24 mouse cellular contexts compared by ENCODE assay signal in genomic region chrX:136749329-136749728, GRCm38 (mm10). TPM values are rescaled to one million over a fixed set of nuclear protein-coding genes. Genes with fewer than 3 reads are reported as not detected.
DNase-seq lines count a peak whose midpoint lies in the region; ATAC-seq lines count a peak whose summit lies in the region.
"Had no signal": no experiment of that assay in that cellular context is flagged by ENCODE, and none has a peak within 500 bp of the region (broad histone marks: within the 10 kb centered on the region; RNA-seq: fewer than 3 reads in every experiment).

No protein-coding gene starts in this region.

- DNase-seq in frontal cortex, postnatal 14 days (ENCODE audit: low spot score in 2 of 2), result no peak
- DNase-seq in layer of hippocampus, adult 8-10 months (ENCODE audit: low spot score in 2 of 2), result peak; percentile 11 to 28
- no peak for DNase-seq in layer of hippocampus, postnatal 25 days (ENCODE audit: extremely low spot score in 1 of 2, low spot score in 1 of 2)
- DNase-seq in adipocyte (ENCODE audit: low spot score), result peak; percentile 24
- DNase-seq in liver, result no peak
- DNase-seq: adrenal gland, postnatal 10 days; adrenal gland, postnatal 36 days; cerebellum, adult 11 months; cerebellum, adult 9-11 months; cerebellum, postnatal 25 days; embryo, embryonic 11 days; gastrocnemius, adult 2 months; gastrocnemius, postnatal 14 days; heart, adult 11 months had no signal

- peak; percentile 69 for ATAC-seq in frontal cortex, adult (ENCODE audit: low TSS enrichment)
- ATAC-seq: activated CD4-positive, CD25-positive, alpha-beta regulatory T cell, adult 4 months; forebrain, embryonic 15.5 days; hindbrain, embryonic 16.5 days had no signal

RNA-seq across cellular contexts. Expression of gene Morf4l2, which starts 5.8 kb away (rescaled TPM):
- total RNA-seq in layer of hippocampus, adult 8-10 months (2022), result 100 to 1,000 TPM; 325 to 385 (median 347) TPM
- total RNA-seq in layer of hippocampus, postnatal 25 days (2021), result 100 to 1,000 TPM; 374 to 393 TPM

RNA-seq across cellular contexts. Expression of gene Glra4, which starts 30.6 kb away (rescaled TPM):
- under 1 TPM in 1 of 4 experiments, not detected in 3; 0.45 TPM for total RNA-seq in layer of hippocampus, adult 8-10 months (2022)
- total RNA-seq in layer of hippocampus, postnatal 25 days (2021), result under 1 TPM; 0.27 to 0.40 TPM
- total RNA-seq: adrenal gland, adult 18-20 months; adrenal gland, postnatal 10 days; ES-E14; gastrocnemius, adult 2 months; gastrocnemius, postnatal 14 days; gastrocnemius, postnatal 4 days; heart, adult 8-10 months; heart, postnatal 25 days; hematopoietic stem cell, adult 5-6 weeks had no signal

RNA-seq across cellular contexts. Expression of gene Tceal1, which starts 41.5 kb away (rescaled TPM):
- 10 to 100 TPM; 13.1 to 16.4 (median 15.0) TPM for total RNA-seq in layer of hippocampus, adult 8-10 months (2022)
- 10 to 100 TPM; 14.5 to 16.0 TPM for total RNA-seq in layer of hippocampus, postnatal 25 days (2021)

Comparison
In these comparisons a context has a peak if more than half of its experiments do, and no peak if none do; other contexts are left out.
1. DNase-seq: peak in layer of hippocampus, adult 8-10 months (2 of 2) and adipocyte (single experiment); none in frontal cortex, postnatal 14 days (0 of 2), layer of hippocampus, postnatal 25 days (0 of 2) and liver (single experiment).